Mouse (Mus musculus) adrenal gland, adult 8-10 months (tissue): Measurements from ENCODE around the gene Prss21. TPM values are rescaled to one million over a fixed set of nuclear protein-coding genes. Genes with fewer than 3 reads are reported as not detected.

Experiments
- DNase-seq: peaks from one replicate; pipeline ENCODE4 v3.0.0; 2022
- total RNA-seq, 4 experiments: library from RNA; stranded (reverse); gene quantifications; 2 replicates each; pipeline ENCODE4 v1.2.4; 2022

Prss21 gene
- not detected for total RNA-seq

GRCm38 (mm10) chr17:23867756-23868155 is at the start of gene Prss21:
Gene Prss21, plus strand, starts transcription at chr17:23868056.
- DNase-seq: no peak

GRCm38 (mm10) chr17:23818579-23818978 is 49.3 kb upstream of the Prss21 start:
- no peak for DNase-seq

- no peak for DNase-seq
Measured at GRCm38 (mm10) chr17:23819235-23819634, 48.6 kb upstream of the Prss21 start.

GRCm38 (mm10) chr17:23820731-23821130 is 47.1 kb upstream of the Prss21 start:
- DNase-seq: no peak

DNA sequence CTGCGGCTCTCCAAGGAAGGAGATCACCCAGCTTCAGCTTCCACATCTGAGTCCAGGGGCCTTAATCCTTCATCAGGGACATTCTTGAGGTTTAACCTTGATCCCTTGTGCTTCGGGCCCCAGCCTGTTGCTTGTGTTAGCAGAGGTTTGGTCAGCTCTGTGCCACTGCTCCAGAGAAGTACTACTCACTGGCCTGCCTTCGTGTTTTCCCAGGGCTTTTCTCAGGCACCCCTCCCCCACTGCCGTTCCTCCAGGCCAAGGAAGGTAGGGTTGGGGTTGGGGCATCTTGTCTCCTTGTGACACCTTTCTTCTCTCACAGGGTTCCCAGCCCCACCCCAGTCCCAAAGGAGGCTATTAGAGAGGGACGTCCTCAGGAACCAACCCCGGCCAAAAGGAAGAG is 45.8 kb upstream of the Prss21 start:
- DNase-seq: no peak

DNA sequence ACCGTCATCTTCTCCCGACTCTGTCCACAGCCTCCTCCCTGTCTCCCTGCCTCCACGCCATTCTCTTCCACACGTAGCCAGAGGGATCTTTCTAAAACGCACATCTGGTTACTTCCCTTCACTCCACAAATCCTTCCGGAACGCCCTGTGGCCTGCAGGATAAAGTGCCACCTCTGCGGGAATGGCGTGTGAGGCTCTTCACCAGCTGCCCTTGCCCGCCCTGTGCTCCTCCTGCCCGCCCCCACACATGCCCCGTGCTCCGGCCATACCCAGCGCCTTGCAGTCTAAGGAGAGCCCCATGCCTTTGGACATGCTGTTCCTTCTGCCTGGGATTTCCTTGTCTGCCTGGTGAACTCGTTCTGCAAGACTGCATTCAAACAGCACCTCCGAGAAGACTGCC is 44.8 kb upstream of the Prss21 start:
- DNase-seq: no peak

DNA sequence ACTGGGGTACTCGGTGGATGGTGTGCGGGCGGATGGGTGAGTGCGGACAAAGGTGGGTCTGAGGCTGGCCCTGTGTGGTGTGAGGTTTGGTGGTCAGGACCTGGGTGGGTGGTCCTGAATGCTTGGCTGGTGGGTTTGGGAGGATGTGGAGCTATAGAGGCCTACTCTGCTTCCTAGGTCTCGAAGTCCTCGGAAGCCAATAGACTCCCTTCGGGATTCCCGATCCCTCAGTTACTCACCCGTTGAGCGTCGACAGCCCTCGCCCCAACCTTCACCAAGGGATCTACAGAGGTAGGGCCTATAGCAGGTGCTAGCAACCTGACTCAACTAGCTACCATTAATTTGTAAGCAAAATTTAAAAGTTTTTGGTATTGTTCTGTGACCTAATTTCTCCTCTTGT is 44.2 kb upstream of the Prss21 start:
- DNase-seq: no peak

- DNase-seq: no peak
Measured at GRCm38 (mm10) chr17:23825591-23825990, 42.3 kb upstream of the Prss21 start.

- DNase-seq: peak; percentile 59
Measured at GRCm38 (mm10) chr17:23828271-23829001, 39.4 kb upstream of the Prss21 start.

DNA sequence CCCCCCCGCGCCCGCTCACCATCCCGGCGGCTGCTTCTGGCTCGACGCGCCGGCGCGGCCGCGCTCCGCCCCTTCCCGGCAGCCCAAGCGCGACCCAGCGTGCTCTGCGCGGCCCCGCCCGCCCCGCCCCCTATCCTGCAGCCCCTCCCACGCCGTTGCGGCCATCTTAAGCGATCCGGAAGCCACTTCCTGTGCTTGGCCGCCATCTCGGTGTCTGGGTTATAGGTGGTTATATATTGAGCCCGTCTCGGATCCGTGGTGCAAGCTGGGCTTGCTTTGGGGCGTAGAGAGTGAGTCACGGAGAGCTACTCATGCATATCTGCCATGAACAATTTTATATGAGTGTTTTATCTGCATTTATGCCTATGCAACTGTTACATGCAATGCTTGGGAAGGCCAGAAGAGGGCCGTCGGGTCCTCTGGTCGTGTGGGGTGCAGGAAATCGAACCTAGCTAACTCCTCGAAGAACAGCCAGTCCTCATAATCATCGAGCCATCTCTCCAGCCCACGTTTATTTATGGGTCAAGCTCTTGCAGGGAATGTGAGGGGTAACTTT is 38.7 kb upstream of the Prss21 start, which contains the start of gene Elob:
Gene Elob (minus strand): TSS at position 73 of the 556 bp plus-strand sequence.
- peak; percentile 76 for DNase-seq

DNA sequence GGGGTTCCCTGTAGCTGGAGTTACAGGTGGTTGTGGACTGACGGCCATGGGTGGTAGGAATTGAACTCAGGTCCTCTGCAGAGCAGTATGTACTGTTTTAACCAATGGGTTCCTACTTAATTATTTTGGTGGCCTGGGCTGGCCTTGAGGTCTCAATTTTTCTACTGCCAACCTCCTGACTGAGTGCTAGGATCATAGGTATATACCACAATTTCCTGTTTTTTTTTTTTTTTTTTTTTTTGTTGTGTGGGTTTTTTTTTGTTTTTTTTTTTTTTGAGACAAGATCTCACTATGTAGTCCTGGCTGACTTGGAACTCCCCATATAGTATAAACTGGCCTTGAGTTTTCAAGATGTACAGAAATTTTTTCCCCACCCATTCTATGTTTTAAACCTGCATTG is 36.7 kb upstream of the Prss21 start:
- no peak for DNase-seq

DNA sequence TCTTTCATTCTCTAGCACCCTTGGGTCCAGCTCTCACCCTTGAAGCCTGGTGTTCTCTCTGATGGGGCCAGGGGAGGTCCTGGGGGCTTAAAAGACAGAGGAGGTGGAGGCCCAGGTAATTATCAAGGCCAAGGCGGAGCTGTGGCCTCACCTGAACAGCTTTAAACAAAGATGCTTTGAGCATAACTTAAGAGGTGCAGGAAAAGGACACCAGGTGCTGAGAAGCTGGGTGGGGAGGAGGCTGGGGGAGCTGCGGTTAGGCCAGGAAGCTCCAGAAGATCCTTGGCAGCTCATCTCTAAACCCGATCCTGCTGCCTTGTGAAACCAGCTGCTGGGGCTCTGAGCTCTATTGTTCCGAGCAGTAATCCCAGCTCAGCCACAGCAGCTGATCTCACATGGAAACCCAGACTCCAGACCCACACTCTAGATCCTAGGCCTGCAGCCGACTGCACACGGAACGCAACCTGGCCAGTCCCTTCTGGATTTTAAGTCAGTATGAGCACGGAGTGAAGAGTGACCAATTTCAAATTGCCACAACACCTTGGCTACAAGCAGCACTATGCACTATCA is 31.8 kb upstream of the Prss21 start, which contains the start of gene Prss33:
Gene Prss33 (minus strand): TSS at position 51 of the 570 bp plus-strand sequence.
- no peak for DNase-seq

- no peak for DNase-seq
Measured at GRCm38 (mm10) chr17:23841145-23841544, 26.7 kb upstream of the Prss21 start.

- no peak for DNase-seq
Measured at GRCm38 (mm10) chr17:23843141-23843811, 24.6 kb upstream of the Prss21 start.

- no peak for DNase-seq
Measured at GRCm38 (mm10) chr17:23843812-23844273, 24.0 kb upstream of the Prss21 start, which contains the start of the genes Prss32 and Prss41. Gene Prss32, plus strand, starts transcription at chr17:23843855. Gene Prss41, minus strand, starts transcription at chr17:23844172.

DNA sequence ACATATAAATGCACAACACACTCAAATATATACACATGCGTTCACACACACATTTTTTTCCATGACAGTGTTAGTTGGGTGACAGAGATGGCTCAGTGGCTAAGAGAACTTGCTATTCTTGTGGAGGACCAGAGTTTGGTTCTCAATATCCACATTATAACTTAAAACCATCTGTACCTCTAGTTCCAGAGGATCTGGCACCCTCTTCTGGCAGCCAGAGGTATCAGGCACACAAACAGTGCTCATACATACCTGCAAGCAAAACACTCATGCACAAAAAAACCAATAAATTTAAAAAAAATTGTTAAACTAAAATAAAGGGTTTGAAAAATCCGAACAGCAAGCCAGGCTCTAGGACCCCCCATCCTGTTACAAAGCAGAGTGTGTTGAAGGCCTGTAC is 17.8 kb upstream of the Prss21 start:
- DNase-seq: no peak

- no peak for DNase-seq
Measured at GRCm38 (mm10) chr17:23850853-23851749, 16.8 kb upstream of the Prss21 start.

- no peak for DNase-seq
Measured at GRCm38 (mm10) chr17:23853292-23853691, 14.6 kb upstream of the Prss21 start.

DNA sequence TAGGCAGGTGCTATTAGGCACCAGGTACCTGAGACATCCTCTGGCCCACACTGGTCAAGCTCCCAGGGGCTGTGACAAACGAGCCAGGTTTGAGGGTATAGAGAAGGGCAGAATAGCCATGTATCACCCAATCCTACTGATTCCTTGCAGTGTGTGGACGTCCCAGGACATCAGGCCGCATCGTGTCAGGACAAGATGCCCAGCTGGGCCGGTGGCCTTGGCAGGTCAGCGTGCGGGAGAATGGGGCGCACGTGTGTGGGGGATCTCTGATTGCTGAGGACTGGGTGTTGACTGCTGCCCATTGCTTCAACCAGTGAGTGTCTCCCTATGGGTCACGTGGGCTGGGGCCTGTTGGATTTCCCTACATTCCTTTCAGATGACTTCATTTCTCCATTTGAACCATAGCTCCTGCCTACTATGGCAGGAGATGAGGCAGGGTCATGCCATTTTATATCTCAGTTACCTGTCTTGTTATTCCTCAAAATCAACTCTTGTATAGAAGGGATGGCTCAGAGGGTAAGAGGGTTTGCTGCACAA is 13.6 kb upstream of the Prss21 start:
- no peak for DNase-seq

DNA sequence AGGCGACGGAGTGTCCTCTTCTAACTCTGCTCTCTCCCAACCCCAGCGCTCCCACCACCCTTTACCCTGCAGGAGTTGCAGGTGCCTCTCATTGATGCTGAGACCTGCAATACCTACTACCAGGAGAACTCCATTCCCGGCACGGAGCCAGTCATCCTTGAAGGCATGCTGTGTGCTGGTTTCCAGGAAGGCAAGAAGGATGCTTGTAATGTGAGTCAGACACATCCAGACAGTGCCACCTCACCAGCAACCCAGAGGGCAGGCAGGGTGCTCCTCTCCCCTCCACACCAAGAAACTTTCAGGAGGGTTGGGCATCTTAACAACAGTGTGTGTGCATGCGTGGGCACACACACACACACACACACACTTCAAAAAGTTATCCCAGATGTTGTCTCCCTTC is 10.7 kb upstream of the Prss21 start:
- DNase-seq: no peak

DNA sequence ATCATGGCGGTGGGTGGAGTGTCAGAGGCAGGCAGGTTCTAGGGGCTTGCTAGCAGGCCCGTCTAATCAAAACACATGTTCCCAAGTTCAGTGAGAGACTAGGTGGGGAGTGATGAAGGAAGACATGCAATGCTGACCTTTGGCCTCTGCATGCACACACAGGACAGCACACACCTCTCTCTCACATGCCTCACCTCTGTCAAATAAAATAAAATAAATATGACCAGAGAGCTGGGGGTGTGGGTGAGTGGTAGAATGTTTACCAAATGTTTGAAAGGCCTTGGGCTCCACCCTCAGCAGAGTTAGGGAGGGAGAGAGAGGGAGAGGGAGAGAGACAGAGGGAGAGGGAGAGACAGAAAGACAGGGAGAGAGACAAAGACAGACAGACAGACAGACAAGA is 9.9 kb upstream of the Prss21 start:
- no peak for DNase-seq

GRCm38 (mm10) chr17:23862926-23863325 is 4.9 kb upstream of the Prss21 start:
- DNase-seq: no peak
